Mouse (Mus musculus) layer of hippocampus, adult 8-10 months (tissue): ENCODE measurements around the gene Prl3d3. TPM values are rescaled to one million over a fixed set of nuclear protein-coding genes. Genes with fewer than 3 reads are reported as not detected.
"Not testable (repeated sequence)": the region's sequence is repeated elsewhere in the genome, so short reads cannot be mapped to it uniquely, and the experiment has no call there.

Source experiments
- DNase-seq, 2 experiments: peaks; one replicate each; pipeline ENCODE4 v3.0.0; 2022; ENCODE audit warnings: low spot score in 2 of 2
- total RNA-seq, 4 experiments: library from RNA; stranded (reverse); gene quantifications; 2 replicates each; pipeline ENCODE4 v1.2.4; 2022

The Prl3d3 gene
- total RNA-seq, result not detected

- not testable (repeated sequence) for DNase-seq
Measured at GRCm38 (mm10) chr13:27156490-27156889, at the start of gene Prl3d3. Gene Prl3d3, plus strand, starts transcription at chr13:27156790.

GRCm38 (mm10) chr13:27121398-27121797 is 35.2 kb upstream of the Prl3d3 start, which contains the start of gene Prl3d2:
Gene Prl3d2, plus strand, starts transcription at chr13:27121698.
- DNase-seq, result not testable (repeated sequence)

- DNase-seq, result no peak
Measured at GRCm38 (mm10) chr13:27148264-27148663, 8.3 kb upstream of the Prl3d3 start.

GRCm38 (mm10) chr13:27196359-27196758 is 39.8 kb downstream of the Prl3d3 start, which contains the start of gene Prl3c1:
Gene Prl3c1, plus strand, starts transcription at chr13:27196659.
- DNase-seq, result no peak

Other genes with a start within 250 kb of the Prl3d3 start
- gene Prl, start 99.2 kb upstream of the Prl3d3 start, total RNA-seq, result 1 to 10 TPM in 1 of 4 experiments, under 1 TPM in 1, not detected in 2; 0.58 to 2.5 TPM
- gene Prl3d1, start 62.6 kb upstream of the Prl3d3 start, total RNA-seq, result not detected
- gene Prl3d2, start 35.1 kb upstream of the Prl3d3 start, total RNA-seq, result not detected
- gene Prl3c1, start 39.9 kb downstream of the Prl3d3 start, total RNA-seq, result not detected
- not detected for gene Prl3b1, start 85.1 kb downstream of the Prl3d3 start, total RNA-seq
- not detected for gene Prl3a1, start 102.6 kb downstream of the Prl3d3 start, total RNA-seq
- gene Prl6a1, start 155.8 kb downstream of the Prl3d3 start, total RNA-seq, result not detected
- gene Prl8a2, start 188.9 kb downstream of the Prl3d3 start, total RNA-seq, result not detected
- gene Prl2b1, start 234.1 kb downstream of the Prl3d3 start, total RNA-seq, result not detected